Mouse (Mus musculus) bone marrow, adult 2 months (tissue): Measurements from ENCODE around the gene Bcas3.

Source experiments
- CTCF ChIP-seq: fragments of 200-500 bp; IDR thresholded peaks from 2 replicates; pipeline ENCODE4 v1.5.1; 2011; ENCODE audit warnings: low read length, control low read depth; ENCODE audit not compliant: control insufficient read depth, insufficient read depth
- POLR2A ChIP-seq: fragments of 200-500 bp; IDR thresholded peaks from 2 replicates; pipeline ENCODE4 v1.6.1; 2011; ENCODE audit warnings: low read depth, mild to moderate bottlenecking, control low read depth, low read length, borderline replicate concordance; ENCODE audit not compliant: control insufficient read depth

DNA sequence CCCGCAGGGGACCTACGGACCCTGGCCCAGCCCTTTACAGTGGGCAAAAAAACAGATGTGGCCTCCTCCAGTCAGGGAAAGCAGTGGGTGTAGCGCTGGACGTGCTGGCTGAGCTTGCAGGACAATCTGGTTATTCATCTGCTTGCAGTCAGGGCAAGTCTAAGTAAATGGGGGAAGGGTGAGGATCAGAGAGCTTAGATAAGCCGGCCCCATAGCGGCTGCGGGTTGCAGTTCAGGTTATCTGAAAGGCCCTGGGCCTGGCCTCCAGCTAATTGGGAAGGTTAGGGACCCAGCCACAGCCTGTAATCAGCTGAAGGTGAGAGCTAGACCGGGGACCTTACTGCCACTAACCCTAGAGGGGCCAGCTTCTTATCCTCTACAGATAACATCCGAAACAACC, 474.4 kb downstream of the Bcas3 start:
- TF ChIP-seq CTCF (no peak), POLR2A (no peak)
